Mouse (Mus musculus) Muller cell, postnatal 12 days (primary cell): ENCODE measurements at regions not wholly inside any gene's neighbourhood (a gene's known extent, or its start where the extent isn't known, plus 50 kb on each side); places are given as distances from the start of the nearest gene placed in this dataset.

ENCODE experiments used
- DNase-seq: peaks from one replicate; pipeline ENCODE4 v3.0.0-alpha.2; 2015; ENCODE audit errors: inconsistent ontology term

GRCm38 (mm10) chr3:50530654-50531053 lies 87.2 kb upstream of the Slc7a11 start:
- no peak for DNase-seq

- DNase-seq, result no peak
These were observed 80.6 kb upstream of the Slc7a11 start for GRCm38 (mm10) chr3:50524006-50524405.

- DNase-seq, result no peak
These were observed 63.8 kb upstream of the Slc7a11 start for GRCm38 (mm10) chr3:50507211-50507610.
